Mouse (Mus musculus) cerebellum, postnatal 36 days (tissue): ENCODE results near the gene Cnbd2.
A peak's percentile ranks its signal among the peaks of the same experiment; 100 is the strongest.

Experiments used
- DNase-seq, 2 experiments: peaks; one replicate each; pipeline ENCODE4 v3.0.0; 2021 to 2022; ENCODE audit warnings: mixed read lengths in 2 of 2

Cnbd2 gene

DNA sequence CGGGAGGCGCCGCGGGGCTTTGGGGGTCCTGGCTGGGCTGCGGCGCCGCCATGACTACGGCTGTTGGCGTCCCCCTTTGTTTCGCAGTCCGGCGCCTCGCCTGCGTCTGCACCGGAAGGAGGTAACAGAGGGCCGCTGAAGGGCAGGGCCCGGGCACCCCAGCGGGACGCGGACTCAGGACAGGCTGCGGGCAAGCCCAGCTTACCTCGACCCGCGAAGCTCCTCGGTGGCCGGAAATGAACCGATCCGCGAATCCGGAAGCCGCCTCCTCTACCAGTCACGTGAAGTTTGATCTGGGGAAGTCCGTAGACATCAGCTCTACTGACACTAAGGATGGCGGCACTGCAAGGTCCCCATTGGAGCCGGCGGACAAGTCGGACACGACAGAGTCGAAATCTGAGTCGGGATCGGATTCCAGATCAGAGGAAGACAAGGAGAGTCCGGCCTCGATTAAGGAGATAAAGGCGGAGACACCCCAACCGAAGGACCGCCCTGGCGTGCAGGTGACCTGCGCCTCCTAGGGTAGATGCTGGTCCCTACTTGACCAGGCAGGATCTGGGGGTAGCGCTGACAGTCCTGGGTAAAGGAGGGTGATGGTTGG, at the start of gene Cnbd2, which contains the start of gene Scand1:
Cnbd2 (plus strand) TSS at position 3 of the 601 bp plus-strand sequence.
Scand1 (minus strand) TSS at position 408 of the 601 bp plus-strand sequence.
- peak; percentile 84 to 86 for DNase-seq

DNA sequence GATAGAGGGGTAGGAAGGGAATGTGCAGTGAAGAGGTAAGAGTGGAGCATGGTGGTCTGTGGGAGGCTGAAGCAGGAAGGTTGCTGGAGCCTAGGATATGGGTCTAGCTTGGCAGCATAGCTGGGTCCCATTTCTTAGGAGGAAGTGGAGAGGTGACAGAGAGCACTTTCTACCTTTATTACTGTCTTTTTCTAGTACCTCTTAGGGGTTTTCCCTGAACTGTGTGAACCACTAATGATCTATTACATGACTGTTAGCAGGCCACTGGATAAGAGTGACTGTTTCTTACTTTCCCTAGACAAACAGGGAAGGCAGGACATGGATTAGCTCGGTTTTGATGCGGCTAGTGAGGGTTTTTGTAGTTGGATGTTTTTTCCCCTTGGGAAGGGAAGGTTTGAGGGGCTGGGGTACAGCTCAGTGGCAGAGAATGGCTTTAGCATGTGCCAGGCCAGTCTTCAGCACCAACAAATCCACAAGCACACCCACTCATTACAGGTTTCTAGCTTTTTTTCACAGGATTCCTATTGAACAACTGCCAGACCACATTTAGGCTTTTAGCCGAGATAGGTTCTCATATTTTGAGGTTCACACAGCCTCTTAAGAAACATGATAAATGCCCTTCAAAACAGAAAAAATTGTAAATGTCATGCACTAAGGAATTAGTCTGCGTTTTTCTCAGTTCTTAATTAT, 48.8 kb upstream of the Cnbd2 start:
- no peak for DNase-seq

DNA sequence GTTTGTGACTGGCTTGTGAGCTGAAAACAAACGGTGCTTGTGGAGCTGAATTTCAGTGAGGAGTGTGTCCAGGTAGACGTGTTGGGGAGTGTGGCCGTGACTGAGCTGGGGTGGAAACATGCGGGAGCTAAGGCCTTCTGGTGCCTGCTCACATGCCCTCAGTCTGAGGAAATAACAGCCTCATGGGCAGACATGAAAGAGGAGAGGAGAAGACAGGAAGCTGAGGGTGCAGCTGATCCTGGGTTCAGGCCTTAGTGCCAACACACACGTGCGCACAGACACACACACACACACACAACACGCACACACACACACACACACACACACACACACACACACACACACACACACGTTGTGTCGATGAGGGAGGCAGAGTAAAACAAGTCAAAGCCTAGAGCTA, 44.5 kb upstream of the Cnbd2 start:
- DNase-seq, result no peak

DNA sequence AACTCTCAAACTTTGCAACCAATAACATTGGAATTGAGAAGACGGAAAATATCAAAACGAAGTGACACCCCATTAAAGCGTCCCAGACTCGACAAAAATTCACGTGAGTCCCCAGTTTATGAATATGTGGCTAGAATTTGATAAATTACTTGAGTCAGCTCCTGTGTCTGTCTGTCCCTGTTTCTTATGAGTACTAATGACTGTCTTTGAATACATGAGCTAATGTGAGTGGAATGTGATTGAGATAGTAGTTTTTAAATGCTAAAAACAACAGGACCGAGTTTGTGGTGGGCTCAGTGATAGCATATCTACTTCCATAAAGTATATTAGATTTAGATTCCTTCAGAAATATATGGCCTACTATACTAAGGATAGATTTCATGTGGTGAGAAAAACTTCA, 39.5 kb upstream of the Cnbd2 start:
- no peak for DNase-seq

DNA sequence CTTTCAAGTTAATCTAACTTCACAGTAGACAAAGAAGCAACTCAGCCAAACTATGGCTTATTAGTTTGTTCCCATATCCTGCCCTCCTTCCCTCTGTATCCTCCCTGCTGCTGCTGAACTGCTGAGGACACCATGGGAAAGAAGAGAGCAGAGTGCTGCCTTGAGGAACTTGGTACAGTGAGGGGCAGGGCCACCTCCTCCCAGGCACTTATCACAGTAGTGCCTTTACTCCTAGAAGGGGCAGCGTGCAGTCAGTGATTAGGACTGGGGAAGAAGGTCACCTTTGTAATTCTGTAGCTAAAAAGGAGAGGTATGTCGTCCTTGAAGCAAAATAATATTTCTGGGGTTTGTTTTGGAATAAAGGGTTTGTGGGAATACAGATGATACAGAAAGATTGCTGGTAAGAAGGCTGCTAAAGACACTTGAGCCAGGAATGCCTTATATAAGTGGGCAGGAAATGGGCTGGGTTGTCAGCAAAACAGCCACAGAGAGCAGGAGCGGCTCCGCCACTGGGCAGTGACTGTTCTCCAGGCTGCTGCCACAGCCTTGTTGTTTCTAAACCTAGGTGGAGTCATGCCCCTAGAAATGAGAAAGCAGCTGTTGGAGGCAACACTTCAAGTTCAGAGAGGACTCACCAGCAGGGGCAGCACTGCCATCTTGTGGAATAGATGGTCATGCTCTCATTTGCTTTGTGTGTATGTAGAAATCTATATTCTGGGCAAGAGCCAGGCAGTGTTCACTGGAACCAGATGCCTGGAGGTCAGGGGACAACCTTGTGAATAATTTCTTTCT, 33.7 kb upstream of the Cnbd2 start:
- peak; percentile 77 to 82 for DNase-seq

DNA sequence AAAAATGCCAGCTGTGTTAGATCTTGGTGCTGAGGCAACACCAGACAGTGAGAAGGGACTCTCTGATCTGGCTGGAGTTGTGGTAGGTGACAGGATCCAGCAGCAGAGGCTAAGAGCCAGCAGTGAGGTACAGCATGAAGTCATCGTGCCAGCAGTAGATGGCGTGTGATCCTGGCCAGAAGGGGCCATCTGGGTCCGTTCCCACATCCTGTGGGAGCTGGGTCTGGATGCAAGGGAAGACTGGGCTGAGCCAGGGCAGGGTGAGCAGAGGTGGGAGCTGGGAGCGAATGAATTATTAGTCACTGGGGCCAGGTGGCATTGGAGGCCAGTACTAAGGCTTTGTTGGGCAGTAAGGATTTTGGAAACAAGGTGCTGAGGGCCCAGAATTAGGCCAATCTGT, 30.9 kb upstream of the Cnbd2 start:
- peak; percentile 40 to 52 for DNase-seq

DNA sequence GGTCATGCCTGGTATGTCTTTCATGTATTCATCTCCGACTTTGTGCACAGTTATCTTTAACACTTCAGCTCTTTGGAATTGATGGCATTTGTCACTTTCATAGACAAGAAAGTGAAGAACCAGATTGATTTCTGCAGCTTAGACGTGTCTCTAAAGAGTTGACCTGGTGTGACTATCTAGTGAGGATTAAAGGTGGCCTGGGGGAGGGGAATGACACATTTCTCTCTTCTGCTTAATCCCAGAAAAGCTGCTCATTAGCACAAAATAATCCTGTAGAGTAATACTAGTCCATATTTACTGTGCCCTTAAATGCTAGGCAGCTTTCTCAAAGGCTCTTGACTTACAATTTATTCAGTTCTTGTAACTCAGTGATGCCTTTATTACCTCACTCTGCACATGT, 26.9 kb upstream of the Cnbd2 start:
- DNase-seq, result no peak

DNA sequence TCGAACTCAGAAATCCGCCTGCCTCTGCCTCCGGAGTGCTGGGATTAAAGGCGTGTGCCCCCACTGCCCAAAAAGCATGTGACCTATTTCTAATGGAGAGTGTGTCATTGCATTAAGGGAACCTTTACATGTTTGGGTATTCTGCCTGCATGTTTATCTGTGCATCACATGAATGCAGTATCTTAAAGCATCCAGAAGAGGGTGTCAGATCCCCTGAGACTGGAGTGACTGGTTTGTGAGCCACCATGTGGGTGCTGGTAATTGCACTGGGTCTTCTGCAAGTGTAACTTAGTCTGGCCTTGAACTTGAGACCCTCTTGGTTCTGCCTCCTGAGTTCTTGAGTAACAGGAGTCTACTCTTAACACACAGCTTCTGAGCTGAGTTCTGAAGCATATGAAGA, 25.4 kb upstream of the Cnbd2 start:
- no peak for DNase-seq

DNA sequence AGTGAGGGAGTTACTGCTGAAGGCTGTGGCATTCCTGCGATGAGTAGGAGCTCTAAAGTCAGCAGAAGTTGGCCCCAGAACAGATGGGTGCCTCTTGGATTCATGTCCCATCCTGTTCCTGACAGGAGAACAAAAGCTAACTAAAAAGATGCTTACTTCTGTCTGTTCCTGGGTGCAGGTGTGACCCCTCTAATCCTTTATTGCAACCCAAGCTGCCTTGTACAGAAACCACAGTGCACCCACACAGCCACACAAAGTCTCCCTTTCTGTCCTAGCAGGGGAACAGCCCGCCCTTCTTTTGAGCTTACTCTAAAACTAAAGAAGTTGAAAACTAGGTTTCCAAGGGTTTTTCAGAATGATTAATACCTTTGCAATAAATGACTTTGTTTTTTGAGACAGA, 23.9 kb upstream of the Cnbd2 start:
- DNase-seq, result no peak

DNA sequence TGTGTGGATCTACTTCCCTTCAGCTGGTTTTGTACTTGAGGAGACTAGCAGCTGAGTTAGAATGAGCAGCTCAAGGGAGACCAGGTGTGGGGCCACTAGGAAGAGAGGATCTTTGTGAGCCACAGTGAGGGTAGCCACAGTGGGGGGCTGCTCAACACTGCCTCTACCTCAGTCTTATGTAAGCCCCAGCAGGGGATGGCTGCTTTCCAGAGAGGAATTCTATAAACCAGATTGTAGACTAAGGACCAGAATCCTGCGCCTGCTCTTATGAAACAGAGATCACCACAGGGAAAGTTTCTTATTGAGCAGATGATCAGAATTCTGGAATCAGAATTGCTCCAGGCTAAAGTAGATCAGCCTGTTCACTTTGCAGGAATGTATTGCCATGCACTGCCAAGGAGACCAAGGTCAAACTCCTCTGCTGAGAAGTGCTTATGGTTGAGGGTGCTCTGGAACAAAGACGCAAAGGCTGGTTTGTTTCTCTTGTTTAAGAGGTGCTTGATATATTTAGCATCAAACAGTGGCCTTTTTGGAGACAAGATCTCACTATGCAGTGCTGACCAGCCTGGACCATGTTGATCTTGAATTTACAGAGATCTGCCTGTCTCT, 22.4 kb upstream of the Cnbd2 start:
- DNase-seq, result peak; percentile 76 to 83

DNA sequence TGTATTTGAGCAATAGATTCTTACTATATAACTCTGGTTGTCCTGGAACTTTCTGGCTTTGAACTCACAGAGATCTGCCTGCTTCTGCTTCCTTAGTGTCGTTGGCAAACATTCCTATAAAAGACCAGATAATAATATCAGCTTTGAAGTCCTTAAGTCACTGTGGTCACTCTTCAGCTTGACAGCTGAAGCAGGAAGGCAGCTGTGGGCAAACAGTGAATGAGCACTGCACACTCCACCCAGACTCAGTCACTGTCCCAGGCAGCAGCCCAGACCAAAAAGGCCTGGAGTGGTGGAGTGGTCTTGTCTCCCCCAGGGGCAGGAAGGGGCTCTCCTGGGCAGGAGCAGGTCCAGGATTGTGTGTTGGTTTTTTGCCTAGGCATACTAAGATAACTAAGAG, 20.1 kb upstream of the Cnbd2 start:
- DNase-seq, result no peak

DNA sequence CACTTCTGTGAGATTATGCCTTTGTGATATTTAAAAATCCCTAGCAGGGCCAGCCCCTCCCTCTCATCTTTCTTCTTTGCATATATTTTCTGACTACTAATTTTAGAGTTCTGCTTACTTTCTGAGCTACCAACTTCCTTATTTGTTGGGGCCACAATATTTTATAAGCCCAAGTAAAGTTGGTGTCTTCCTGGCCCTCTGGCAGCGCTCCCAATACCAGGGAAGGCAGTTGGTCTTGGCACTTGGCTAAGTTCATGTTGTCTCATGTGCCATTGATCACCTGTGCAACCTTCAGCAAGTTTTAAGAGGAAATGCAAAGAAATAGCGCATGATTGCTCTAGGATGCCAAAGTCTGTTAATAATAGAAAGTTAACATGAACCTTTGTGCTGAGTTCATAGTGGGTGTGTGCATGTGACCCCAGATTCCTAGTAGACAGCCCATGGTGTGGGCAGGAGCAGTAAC, 16.5 kb upstream of the Cnbd2 start:
- DNase-seq, result no peak

DNA sequence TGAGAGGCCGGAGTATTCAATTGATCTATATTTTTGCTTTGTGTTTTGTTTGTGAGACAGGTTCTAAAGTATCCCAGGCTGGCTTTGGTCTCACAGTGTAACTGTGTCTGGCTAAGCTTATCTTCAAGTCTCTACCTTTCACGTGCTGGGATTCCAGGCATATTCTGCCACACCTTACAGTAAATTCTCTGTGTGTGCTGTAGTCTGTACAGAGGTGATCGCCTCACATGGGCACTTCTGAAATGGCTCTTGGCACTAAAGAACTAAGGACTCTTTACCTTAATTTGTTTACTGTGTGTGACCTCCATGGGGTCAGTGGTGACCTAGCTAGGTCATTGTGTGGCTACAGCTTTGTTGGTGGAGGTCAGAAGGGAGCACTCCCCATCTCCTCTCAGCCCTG, 15.9 kb upstream of the Cnbd2 start:
- DNase-seq, result no peak

DNA sequence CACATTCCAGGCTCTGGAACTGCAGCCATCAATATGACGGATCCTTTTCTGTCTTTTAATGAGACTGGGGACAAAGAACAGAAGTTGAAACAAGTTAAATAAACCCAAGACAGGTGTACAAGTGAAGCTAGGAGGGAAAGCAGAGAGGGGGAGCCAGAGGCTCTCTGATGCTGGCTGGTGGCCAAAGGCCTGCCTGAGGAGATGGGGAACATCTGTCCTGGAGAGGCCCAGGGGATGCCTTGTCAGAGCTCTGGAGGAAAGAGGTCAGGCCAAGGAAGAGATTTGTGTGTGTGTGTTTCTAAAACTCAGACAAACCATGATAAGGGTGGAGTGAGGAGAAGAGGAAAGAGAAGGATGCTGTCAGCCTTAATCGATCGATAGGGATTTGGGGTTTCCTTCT, 14.4 kb upstream of the Cnbd2 start:
- DNase-seq, result no peak

DNA sequence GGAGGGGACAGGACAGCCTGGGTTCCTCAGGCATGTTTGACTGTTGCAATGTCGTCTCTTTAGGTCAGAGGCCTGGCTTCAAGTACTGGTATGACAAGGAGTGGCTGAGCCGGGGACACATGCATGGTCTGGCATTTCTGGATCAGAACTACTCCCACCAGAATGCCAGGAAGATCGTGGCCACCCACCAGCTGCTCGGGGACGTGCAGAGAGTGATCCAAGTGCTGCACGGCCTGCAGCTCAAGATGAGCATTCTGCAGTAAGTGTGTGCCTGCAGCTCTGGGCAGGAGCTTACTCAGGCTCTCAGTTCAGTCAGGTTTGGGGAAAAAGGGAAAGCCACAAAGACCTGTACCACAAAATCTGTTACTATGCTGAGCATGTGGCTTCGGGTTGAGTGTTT, 13.6 kb upstream of the Cnbd2 start:
- no peak for DNase-seq

DNA sequence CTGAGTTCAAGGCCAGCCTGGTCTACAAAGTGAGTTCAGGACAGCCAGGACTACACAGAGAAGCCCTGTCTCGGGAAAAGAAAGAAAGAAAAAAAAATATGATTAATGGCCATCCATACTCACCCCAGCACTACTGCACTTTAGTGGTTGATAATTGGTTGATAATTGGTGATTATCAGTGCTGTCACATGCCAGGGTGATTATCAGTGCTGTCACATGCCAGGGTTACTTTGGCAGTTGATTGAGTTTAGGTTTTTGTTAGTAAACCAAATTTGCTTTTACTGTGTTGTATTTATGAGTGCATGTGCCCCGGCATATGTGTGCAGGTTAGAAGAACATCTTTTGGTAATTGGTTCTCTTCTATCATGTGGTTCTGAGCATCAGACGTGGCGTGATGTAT, 10.0 kb upstream of the Cnbd2 start:
- DNase-seq, result no peak

DNA sequence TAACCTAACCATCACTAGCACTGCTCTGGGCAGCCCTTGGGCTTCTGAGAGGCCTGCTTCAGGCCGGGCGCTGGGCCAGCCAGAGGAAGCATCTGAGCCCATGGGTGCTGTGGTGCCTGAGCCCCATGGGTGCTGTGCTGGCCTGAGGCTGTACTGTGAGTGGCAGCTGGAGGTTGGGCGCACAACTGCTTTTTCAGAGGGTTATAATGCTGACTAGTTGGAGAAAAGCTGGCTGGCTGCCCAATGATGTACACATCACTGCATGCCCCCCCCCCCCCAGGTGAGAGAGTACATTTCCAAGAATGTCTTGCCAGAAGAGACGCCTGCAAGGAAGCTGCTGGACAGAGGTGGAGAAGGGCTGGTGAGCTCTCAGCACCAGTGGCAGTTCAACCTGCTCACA, 7.7 kb upstream of the Cnbd2 start:
- DNase-seq, result no peak

DNA sequence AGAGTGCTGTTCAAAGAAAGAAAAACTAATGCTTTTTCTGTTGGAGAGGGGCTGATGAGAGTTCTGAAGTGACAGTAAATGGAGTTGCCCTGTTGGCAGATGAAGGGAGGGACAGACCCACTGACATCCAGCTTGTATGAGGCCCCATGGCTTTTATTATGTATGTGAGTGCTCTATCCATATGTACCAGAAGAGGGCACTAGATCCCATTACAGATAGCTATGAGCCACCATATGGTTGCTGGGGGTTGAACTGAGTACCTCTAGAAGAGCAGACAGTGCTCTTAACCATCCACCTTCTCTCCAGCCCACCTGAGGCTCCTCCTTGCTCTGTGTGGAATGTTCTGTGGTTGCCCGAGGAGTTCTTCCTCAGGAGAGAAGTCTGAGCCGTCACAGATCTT, 6.3 kb upstream of the Cnbd2 start:
- no peak for DNase-seq

DNA sequence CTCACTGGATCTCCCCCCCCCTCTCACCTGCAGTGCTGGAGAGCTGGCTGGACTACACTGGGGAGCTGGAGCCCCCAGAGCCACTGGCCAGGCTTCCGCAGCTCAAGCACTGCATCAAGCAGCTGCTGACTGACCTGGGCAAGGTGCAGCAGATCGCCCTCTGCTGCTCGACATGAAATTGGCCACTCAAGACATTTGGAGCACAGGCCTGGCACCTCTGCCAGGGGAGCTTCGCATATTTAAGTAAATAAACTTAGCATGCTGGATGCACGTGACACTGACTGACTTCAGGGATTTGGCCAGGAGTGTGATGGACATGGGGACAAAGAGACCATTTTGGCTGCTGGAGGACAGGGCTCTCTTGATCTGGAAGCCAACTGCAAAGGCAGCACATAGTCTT, 4.8 kb upstream of the Cnbd2 start:
- DNase-seq, result no peak

DNA sequence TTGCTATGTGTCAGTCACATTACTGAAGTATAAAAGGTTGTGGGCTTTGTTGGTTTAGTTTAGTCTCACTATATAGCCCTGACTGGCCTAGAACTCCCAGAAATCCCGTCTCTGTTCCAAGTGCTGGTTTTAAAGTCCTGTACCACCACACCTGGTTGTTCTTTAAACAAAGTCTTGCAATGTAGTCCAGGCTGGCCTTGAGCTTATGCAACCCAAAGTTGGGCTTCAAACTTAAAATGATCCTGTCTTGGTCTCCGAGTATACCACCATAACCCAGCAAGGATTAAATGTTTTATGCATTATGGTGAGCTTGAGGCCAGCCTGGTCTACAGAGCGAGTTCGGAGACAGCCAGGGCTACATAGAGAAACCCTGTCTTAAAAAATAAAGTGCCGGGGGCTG, 2.2 kb upstream of the Cnbd2 start:
- DNase-seq, result no peak

DNA sequence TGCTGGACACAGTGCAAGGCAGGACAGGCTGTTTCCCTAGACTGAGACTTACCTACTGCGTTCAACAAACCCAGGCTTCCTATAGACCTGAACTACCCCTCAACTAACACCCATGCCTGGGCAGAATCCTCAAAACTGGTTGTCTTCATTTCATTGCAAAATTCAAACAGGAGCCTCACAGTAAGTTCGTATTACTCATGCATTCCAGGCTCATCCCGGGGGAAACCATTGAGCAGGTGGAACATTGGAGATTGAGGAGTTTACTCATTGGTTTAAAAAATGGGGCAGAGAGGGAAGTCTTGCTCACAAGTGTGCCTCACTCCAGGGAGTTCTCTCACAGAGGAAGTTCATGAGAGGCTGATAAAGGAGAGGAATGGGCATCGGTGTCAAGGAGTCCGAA, 1.6 kb upstream of the Cnbd2 start:
- no peak for DNase-seq

DNA sequence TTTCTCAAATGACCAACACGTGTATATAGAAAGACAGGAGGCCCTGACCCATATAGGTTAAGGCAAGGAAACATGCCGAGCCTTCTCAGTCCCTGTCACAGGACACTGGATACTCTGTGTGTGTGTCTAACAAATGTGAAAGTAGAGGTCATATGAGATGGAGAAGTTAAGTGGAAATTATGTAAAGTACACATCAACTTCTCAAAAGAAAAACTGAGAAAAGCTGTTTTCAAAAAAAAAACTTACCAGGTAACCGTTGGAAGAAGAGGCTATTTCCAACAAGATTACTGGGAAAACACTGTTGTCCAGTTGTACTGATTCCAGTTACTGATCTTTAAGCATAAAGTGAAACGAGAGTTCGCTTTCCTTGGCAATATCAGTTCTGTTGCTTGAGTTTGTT, 1.2 kb upstream of the Cnbd2 start:
- DNase-seq, result no peak

DNA sequence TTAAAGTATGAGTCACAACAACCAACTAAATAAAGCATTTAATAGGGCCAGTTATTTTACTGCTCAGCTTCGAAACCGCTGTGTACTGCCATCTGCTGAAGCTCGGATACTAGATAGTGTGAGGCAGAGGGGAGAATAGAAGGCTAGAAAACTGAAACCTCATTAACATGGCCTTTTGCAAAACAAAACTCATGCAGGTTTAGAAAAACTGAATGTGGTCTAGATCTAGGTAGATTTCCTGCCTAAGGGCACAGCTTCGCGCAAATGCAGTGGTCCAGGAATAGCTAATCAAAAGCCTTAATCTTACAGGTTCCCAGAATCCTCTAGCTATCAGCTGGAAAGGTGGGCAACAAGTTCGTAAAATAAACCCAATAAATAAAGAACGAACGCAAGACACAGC, 658 bp upstream of the Cnbd2 start:
- DNase-seq, result no peak
